Mouse (Mus musculus): ENCODE results near the gene Wrnip1.

Wrnip1 gene

GRCm38 (mm10) chr13:32801693-32802221, at the start of gene Wrnip1:
Wrnip1 (plus strand) TSS chr13:32802038.
- peak; percentile 96 to 99 for DNase-seq

DNA sequence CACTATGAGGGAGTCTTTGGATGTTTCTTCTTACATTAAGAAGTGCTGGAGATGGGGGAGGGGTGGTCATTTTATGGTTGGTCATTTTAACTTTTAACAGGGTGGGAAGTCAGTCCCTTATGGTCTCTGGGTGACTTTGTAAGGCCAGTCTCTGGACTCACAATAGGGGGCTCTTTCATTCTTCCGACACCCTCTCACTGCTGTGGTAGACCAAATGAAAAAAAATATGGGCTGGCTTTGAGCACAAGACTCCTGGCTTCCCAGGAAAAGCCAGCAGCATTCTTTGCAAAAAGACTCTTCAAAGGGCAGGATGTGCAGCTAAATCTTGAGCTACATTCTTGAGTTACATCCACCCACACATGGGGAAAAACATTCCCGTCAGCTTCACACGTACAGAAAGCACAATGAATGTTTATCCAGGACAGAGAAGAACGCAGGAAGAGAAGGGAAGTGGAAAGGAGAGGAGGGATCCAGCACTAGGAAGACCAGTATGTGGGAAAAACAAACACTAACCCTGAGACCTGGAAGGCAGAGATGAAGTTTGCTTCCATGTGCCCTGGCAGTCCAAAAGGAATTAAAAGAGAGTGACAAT, 49.7 kb upstream of the Wrnip1 start:
- no peak for DNase-seq

- no peak for DNase-seq
Observed at GRCm38 (mm10) chr13:32759036-32759435, 42.8 kb upstream of the Wrnip1 start.

GRCm38 (mm10) chr13:32760795-32761194, 41.0 kb upstream of the Wrnip1 start:
- no peak for DNase-seq

DNA sequence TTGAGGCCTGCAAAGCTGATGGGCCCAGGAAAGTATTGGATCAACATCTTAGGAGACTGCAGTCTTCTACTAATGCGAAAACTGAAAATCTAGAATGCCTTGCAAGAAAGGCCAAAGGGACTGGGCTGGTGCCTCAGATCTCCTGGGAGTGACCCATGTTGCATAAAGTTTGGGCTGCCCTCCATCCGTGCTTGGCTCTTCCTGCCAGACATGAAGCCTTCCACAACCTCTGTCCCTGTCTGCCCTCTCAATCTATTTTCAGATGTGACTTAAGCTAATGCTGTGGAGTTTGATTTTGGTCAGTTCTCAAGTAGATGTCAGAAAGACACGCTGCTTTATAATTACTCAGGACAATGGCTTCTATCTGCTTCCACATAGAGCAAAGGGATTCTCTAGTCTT, 38.7 kb upstream of the Wrnip1 start:
- DNase-seq = no peak

DNA sequence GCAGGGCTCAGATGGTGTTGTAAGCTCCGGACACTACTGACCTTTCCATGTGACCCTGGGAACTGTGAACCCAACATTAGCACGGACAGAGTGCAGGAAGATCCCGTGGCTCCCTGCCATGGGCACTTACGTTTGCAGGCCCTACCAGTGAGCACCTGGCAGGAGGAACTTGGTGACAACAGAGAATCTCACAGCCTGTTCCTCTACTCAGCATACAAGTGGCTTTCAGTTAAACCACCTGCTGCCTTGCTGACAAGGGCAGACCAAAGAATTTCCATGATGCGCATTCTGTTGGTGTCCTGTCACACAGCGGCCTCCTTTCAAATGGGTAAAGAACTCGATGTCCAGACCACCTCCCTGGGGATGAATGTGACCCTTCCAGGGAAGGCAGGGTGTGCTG, 37.4 kb upstream of the Wrnip1 start:
- no peak for DNase-seq

DNA sequence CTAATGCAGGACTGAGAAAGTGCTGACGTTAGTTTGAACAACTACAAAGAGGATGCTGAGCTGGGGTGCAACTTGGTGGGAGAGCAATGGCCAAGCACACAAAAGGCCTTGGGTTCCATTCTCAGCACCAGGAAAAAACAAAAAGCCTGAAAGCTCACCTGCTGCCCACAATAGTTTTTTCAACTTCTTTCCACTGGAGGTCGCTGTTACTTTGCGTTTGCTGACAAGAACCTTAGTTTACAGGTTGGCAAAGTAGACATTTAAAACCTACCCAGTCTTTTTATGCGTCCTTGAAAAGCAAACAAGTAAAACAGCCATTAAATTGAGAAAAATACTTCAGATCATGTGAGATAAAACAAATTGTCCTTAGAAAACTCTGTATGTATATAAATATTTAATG, 33.7 kb upstream of the Wrnip1 start:
- DNase-seq = peak in 1 of 2 experiments; percentile 40

DNA sequence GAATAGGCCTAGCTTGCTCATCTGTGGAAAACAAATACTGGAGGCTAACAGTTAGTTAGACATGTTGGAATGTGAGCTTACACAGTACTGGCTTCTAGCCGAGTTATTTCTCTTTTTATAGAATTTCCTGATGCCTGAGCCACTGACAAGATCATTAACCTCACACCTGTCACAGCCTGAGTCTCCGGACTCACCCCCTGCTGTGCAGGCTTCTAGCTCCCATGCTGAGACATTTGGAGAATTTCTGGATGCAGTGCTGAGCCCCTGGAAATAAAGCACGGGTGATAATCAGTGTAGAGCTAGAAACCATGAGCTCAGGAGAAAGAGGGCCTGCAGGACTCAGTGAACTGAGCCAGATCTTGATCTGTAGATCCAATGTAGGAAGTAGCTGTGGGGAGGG, 31.9 kb upstream of the Wrnip1 start:
- no peak for DNase-seq

GRCm38 (mm10) chr13:32775889-32776288, 25.9 kb upstream of the Wrnip1 start:
- no peak for DNase-seq

GRCm38 (mm10) chr13:32776350-32776749, 25.5 kb upstream of the Wrnip1 start:
- no peak for DNase-seq

DNA sequence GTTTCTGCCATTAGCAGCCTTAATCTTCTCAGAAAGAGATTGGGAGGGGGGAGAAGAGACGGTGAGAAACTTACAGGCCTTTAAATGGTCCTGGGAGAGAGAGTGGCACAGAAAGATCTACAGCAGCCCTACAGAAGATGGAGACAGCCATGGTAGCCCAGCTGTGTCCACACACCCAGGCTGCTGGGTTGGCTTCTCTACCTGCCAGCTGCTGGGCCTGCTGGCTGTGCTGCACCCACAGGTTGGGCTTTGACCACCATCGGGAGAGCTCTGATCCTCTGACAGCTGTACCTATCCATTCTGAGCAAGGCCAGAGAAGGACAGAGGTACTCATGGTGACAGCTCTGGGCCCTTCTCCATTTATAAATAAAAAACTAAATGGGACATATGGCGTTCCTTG, 23.0 kb upstream of the Wrnip1 start:
- DNase-seq = no peak

DNA sequence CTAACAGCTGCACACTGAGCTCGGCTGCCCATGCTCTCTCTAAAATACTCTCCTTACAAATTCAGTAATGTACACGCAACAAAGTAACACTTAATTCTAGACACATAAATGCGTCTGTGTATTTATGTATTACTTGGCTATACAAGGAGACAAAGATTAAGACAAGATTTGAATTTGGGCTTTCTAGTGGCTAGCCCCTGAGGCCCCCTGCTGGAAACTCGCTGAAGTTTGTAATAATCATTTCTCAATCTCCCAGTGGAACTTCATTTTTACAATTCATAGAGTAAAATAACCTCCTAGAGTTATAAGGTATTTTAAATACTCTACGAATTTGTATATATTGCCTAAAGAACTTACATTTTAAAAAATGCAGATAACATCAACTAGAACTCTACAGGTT, 18.8 kb upstream of the Wrnip1 start:
- no peak for DNase-seq

GRCm38 (mm10) chr13:32783816-32784215, 18.0 kb upstream of the Wrnip1 start, which contains the start of gene Mylk4:
Mylk4 (minus strand) TSS chr13:32783954.
- DNase-seq = no peak

DNA sequence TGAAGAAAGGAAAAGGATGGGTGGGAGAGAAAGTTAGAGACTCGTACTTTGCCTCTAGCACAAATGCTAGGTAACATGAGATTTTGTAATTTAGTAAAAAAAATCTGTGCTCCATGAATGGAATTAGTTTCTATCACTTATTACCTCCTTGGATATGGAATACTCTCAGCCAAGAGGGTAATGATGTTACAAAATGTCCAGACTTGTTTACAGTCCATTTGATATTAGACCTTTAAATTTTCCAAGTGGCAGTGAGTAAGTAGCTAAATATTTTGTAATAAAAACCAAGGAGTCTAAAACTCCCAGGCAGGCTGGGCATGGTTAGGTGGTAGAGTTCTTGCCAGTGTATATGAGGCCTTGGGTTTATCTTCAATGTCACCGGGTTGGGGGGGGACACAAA, 14.3 kb upstream of the Wrnip1 start:
- no peak for DNase-seq

GRCm38 (mm10) chr13:32789781-32790180, 12.1 kb upstream of the Wrnip1 start:
- DNase-seq = no peak

DNA sequence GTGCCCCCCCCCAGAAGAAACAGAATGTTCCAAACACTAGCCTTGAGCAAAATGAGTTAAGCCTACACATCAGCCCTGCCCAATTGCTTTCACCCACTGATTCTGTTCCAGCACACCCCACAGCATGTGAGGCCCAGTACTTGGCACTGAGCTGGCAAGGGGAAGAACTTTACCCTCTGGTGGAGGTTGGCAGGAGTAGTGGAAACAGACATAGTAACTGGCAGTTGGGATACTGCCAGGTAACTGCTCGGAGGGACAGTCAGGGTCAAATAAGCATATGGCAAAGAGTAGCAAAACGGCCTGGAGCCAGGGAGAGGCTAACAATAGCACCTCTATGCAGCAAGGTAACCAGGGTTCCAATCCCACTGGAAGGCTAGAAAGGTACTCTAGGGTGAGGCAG, 7.2 kb upstream of the Wrnip1 start:
- DNase-seq = no peak

DNA sequence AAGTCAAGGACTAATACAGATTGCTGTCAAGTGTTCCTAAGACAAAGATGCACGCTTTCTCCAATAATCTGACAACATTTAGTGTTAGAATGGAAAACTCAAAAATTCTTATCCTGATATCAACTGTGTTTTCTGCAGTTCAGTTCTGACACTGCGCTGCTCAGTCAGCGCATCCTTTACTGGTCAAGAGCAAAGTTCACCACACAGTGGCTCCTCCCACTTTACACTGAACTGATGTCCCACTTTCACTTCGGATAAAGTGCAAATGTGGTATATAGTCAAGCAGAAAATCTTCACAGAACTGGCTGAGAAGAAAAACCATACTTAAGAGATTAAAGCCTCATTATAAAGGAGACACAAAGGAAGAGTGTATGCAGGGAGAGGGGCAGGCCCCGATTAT, 6.7 kb upstream of the Wrnip1 start:
- no peak for DNase-seq

DNA sequence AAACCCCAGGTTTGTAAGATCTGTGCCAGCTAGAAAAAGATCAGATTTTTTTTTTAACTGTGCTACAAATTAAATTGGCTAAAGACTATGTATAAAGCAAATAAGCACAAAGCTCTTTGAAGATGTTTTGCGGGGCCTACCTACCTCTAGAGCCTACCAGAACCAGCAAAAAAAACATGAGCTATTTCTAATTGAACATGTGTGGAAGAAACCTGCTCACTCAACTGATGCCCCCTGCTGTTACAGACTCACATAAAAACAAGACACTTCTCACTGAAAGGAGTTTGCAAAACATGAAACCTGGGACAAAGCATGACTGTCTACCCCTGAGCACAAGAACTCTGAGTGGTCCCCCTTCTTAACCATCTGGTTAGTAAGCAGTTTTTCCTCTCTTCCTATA, 4.8 kb upstream of the Wrnip1 start:
- DNase-seq = no peak

GRCm38 (mm10) chr13:32799131-32799530, 2.7 kb upstream of the Wrnip1 start:
- DNase-seq = no peak

- DNase-seq = peak in 1 of 2 experiments; percentile 26
Observed at GRCm38 (mm10) chr13:32800859-32801258, 979 bp upstream of the Wrnip1 start.

DNA sequence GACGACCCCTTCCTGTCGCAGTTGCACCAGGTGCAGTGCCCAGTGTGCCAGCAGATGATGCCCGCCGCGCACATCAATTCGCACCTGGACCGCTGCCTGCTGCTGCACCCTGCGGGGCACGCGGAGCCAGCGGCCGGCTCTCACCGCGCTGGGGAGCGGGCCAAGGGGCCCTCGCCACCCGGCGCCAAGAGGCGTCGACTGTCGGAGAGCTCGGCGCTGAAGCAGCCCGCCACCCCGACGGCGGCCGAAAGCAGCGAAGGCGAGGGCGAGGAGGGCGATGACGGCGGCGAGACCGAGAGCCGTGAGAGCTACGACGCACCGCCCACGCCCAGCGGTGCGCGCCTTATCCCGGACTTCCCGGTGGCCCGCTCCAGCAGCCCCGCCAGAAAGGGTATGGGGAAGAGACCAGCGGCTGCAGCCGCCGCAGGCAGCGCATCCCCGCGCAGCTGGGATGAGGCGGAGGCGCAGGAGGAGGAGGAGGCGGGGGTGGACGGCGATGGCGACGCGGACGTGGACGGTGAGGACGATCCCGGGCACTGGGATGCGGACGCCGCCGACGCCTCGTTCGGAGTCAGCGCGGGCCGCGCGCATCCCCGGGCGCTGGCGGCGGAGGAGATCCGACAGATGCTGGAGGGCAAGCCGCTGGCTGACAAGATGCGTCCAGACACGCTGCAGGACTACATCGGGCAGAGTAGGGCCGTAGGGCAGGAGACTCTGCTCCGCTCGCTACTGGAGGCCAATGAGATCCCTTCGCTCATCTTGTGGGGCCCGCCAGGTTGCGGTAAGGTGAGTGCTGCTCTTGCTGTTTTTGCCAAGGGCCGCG, 632 bp downstream of the Wrnip1 start, which contains the start of gene D930007J09Rik:
D930007J09Rik (minus strand) TSS at position 591 of the 823 bp plus-strand sequence.
- peak; percentile 60 to 67 for DNase-seq

GRCm38 (mm10) chr13:32803701-32804345, 2.0 kb downstream of the Wrnip1 start:
- no peak for DNase-seq

GRCm38 (mm10) chr13:32806820-32807219, 5.0 kb downstream of the Wrnip1 start:
- DNase-seq = peak in 1 of 2 experiments; percentile 25

DNA sequence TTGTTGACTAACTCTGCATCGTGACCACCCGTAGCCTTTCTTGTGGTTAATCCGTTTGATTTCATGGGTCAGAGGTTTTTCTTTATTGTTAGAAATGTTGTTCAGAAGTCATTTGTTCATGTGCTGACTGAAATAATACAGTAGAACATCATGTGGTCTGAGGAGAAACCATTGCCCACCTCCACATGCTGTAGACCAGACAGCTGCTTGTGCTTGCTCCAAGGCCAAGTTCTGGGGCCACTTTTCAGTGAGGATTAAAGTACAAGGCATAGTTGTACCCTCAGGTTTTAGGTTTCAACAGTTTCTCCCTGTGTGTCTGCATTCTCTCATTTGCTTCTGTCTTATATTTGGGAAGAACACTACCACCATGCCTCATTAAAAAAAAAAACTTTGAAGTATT, 5.8 kb downstream of the Wrnip1 start:
- no peak for DNase-seq
